Mouse (Mus musculus): Measurements from ENCODE around the gene Rab1a. TPM values are rescaled to one million over a fixed set of nuclear protein-coding genes. Genes with fewer than 3 reads are reported as not detected.

Rab1a gene
- total RNA-seq, 2 experiments from 2014 or later = 125 to 136 TPM

- DNase-seq = no peak
Observed at GRCm38 (mm10) chr11:20247146-20247855, 46.1 kb downstream of the Rab1a start.

GRCm38 (mm10) chr11:20248277-20248676 is 47.0 kb downstream of the Rab1a start:
- peak in 1 of 2 experiments; percentile 43 for DNase-seq

- DNase-seq = no peak
Observed at GRCm38 (mm10) chr11:20248840-20249239, 47.6 kb downstream of the Rab1a start.

DNA sequence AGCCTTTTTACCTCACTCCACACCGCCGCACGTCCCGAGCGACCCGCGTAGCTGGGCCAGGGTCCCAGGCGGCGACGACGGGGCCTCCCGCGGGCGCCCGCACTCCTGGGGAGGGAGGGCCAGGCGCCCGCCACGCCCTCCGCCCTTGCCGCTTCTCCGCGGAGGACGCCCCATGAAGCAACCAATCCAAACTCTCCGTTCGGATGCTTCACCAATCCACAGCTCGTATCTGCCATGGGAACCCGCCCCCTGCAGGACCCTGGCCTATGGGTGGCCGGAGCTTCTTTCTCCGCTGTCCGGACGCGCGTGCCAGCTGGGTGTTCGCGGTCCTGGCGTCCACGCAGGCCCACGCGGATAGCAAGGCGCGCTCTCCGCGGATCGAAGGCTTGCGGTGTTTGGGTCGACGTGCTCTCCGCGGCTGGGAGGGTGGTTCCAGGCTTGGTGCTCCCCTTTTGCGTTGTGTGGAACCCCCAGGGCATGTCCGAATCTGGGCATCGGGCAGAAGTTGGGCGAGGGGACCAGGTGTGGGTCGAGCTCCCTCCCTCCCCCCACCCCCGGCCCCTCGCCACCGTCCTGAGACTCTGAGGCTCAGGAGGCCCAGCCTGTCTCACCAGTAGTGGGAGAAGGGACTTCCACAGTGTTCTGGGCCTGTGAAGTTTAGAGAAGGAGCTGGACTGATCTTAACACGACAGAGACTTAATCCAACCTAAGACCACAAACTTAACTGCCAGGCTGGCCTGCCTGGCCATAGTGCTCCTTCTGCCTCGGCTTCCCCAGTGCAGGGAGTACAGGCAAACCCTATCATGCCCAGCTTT is 48.3 kb downstream of the Rab1a start, which contains the start of gene Cep68:
TSS of gene Cep68 (minus strand) at position 134 of the 815 bp plus-strand sequence.
- peak; percentile 95 to 98 for DNase-seq

- no peak for DNase-seq
Observed at GRCm38 (mm10) chr11:20250476-20251178, 49.4 kb downstream of the Rab1a start.

DNA sequence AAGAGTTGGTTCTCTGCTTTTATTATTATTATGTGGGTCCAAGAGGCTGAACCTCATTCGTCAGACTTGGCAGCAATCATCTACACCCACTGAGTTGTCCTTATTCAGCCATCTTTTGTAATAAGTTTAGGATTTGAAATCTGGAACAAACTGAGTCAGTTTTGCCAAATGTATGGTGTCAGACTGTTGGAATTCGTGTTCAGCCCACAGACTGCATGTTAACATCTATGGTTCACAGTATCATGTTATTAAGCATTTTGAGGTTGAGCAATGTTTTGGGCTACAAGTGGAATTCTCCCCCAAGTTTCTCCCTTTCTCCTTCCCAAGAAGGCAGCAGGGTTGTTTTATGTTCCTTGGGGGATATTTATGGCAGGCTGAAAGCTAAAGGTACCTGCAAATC is 51.9 kb downstream of the Rab1a start:
- peak in 1 of 2 experiments; percentile 20 for DNase-seq

- DNase-seq = no peak
Observed at GRCm38 (mm10) chr11:20254791-20255190, 53.6 kb downstream of the Rab1a start.

- DNase-seq = peak in 1 of 2 experiments; percentile 52
Observed at GRCm38 (mm10) chr11:20262628-20263380, 61.6 kb downstream of the Rab1a start.

- DNase-seq = no peak
Observed at GRCm38 (mm10) chr11:20269885-20270284, 68.7 kb downstream of the Rab1a start.

DNA sequence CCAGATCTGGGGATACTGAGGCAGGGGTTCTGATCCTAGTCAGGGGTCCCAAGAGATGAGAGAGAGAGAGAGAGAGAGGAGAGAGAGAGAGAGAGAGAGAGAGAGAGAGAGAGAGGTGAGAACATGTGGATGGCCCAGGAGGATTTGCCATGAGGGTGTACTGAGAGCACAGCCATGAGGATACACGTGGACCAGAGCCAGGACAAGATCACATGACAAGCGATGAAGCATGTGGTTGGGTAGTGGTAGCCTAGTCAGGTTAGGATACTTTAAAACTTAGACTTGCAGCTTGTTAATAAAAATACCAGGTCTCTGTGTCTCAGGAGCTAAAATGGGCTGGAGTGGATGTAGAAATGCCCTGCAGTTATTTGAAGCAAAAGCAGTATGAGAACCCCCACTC is 74.7 kb downstream of the Rab1a start:
- DNase-seq = no peak

Other genes starting within 250 kb of the Rab1a start
- gene Actr2, start 88.5 kb upstream of the Rab1a start, total RNA-seq (2021) = 10 to 100 TPM; 78.4 to 79.7 TPM
- 10 to 100 TPM; 38.5 to 43.5 TPM for gene Cep68, start 48.0 kb downstream of the Rab1a start, total RNA-seq (2021)
- 1 to 10 TPM; 1.4 TPM for gene Slc1a4, start 131.3 kb downstream of the Rab1a start, total RNA-seq (2021)